Mouse (Mus musculus): ENCODE measurements around the gene Pdk2. TPM values are rescaled to one million over a fixed set of nuclear protein-coding genes. Genes with fewer than 3 reads are reported as not detected.

The Pdk2 gene
- polyA plus RNA-seq, 1 experiment from 2014 or later, result 20.2 TPM

DNA sequence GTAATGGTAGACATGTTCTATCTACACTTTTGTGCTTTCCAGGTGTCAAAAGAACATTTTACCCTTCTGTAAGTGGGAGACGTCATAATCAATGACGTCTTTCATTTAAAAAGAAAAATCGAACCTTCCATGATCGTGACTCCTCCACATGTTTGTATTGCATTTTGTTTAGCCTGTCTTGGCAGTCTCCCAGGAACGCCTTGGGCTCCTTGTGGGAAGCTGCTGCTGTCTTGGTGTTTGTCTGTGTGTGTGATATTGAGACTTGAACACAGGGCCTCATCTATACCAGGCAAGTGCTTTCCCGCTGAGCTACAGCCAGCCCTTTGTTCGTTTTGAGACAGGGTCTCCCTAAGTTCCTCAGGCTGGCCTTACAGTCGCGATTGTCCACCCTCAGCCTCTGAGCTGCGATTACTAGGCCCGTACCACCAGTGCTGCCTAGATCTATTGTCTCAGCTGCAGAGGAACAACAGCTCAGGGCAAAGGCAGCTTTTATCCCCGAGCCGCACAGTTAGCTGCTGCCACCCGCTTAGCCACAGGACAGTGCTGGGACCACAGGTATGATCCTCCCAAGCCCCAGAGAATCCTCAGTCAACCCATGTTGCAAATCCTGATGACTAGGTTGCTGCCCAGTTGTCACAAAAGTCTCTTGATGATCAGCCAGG lies 2.9 kb downstream of the Pdk2 start:
- WGBS, result 64% methylated on average over 14 of the region's 14 CpGs
- Histone ChIP-seq H3K27me3 (no peaks in the 10 kb centered on the region), H3K4me1 (peaks cover 21% of the 10 kb centered on the region), H3K9ac (no peak overlapping the region), H3K9me3 (replicated peaks) (no peaks in the 10 kb centered on the region), H3K4me3 (no peak overlapping the region), H3K4me2 (no peak overlapping the region), H3K36me3 (ENCODE audit: poor library complexity, severe bottlenecking) (0 out of 2 replicates have a peak, but pooled peaks cover 13% of the 10 kb centered on the region), H3K27ac (no peak overlapping the region)
- ATAC-seq, result no peak

DNA sequence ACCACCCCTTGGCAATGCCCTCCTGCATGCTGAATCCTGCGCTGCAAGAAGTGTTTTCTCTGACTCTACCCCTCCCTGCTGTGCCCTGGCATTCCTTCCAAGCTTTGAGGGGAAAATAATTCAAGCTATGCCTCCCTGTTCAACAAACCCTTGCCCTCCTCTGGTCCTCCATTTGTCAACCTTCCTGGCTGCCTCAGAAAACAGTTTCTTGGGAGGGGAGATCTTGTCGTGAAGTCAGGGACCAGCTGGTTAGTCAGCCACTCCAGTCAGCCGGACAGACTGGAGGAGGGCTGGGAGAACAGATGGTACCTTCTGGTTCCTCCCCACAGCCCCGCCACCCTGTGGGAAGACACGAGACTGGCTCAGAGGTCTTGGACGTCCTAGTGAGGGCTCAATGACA lies 3.8 kb downstream of the Pdk2 start:
- H3K27ac ChIP-seq, result peak overlapping the region; percentile 40; the same call in 1 of the 2 replicates
- H3K4me3 ChIP-seq, result no peak overlapping the region
- H3K36me3 ChIP-seq (ENCODE audit: poor library complexity, severe bottlenecking), result 0 out of 2 replicates have a peak, but pooled peaks cover 13% of the 10 kb centered on the region
- H3K4me2 ChIP-seq, result no peak overlapping the region
- no peaks in the 10 kb centered on the region for H3K9me3 ChIP-seq (replicated peaks)
- no peaks in the 10 kb centered on the region for H3K27me3 ChIP-seq
- no peak overlapping the region for H3K9ac ChIP-seq
- WGBS, result 45% methylated on average over 6 of the region's 6 CpGs
- no peak for ATAC-seq
- H3K4me1 ChIP-seq, result peaks cover 21% of the 10 kb centered on the region

DNA sequence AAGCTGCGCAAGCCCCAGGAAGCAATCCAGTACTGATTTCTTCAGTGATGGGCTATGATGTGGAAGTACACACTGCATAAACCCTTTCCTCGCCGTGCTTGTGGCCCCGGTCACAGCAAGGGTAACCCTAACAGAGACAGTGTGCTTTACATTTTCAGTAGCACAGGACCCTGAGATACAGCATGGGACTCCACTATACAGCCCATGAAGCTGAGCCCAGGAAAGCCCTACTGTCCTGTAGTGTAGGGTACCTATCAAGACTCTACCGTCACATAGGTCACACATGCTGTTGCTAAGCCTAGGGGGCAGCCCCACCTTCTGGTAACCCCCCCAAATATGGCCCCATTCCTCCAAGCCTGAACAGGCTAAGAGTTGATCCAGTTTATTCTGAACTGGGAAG lies 4.6 kb downstream of the Pdk2 start:
- Histone ChIP-seq H3K9me3 (replicated peaks) (no peaks in the 10 kb centered on the region), H3K36me3 (ENCODE audit: poor library complexity, severe bottlenecking) (0 out of 2 replicates have a peak, but pooled peaks cover 13% of the 10 kb centered on the region), H3K27me3 (no peaks in the 10 kb centered on the region), H3K4me3 (no peak overlapping the region), H3K4me2 (no peak overlapping the region), H3K9ac (0 out of 2 replicates have a peak overlapping the region, but pooled peaks have one; percentile 5), H3K27ac (no peak overlapping the region), H3K4me1 (peaks cover 15% of the 10 kb centered on the region)
- no peak for ATAC-seq
- WGBS, result 90% methylated on average over 5 of the region's 5 CpGs

DNA sequence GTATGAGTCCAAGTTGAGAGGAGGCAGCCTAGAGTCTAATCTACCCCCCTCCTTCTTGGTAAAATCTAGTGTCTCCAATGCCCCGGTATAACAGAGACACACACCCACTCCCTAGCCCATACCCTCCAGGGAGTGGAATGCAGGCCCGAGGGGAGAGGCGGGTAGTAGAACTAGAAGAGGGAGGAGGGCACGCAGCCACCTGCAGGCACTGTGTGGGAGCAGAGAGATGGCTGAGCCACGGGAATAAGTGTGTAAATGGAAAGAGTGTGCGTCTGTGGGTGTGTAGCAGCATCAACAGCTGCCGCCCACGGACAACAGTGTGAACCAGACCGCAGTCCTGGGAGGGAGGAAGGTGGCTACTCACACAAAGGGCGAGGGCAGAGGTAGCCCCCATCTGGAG lies 6.3 kb downstream of the Pdk2 start:
- Histone ChIP-seq H3K27me3 (no peaks in the 10 kb centered on the region), H3K36me3 (ENCODE audit: poor library complexity, severe bottlenecking) (0 out of 2 replicates have a peak, but pooled peaks cover 13% of the 10 kb centered on the region), H3K27ac (no peak overlapping the region), H3K4me1 (peaks cover 5% of the 10 kb centered on the region), H3K4me3 (no peak overlapping the region), H3K4me2 (no peak overlapping the region), H3K9me3 (replicated peaks) (no peaks in the 10 kb centered on the region), H3K9ac (no peak overlapping the region)
- ATAC-seq, result no peak
- 62% methylated on average over 10 of the region's 10 CpGs for WGBS

DNA sequence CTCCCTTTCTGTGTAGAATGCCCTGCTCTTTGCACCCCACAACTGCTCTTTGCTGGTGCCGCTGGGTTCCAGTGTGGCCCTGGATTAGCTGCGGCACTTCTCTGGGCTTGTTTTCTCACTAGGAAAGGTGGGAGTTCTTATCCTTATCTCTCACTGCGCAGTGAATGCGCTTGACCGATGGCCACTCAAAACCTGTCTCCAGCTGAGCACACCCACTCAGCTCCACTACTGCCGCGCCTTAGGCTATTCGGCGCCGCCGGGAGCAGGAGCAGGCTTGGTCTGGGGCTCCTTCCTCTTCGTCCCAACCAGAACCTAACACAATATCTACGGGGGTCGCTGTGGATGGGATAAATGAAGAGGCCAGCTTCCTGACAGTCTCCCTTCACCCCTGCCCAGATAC lies 7.5 kb downstream of the Pdk2 start:
- H3K9ac ChIP-seq, result no peak overlapping the region
- 0 out of 2 replicates have a peak, but pooled peaks cover 14% of the 10 kb centered on the region for H3K36me3 ChIP-seq (ENCODE audit: poor library complexity, severe bottlenecking)
- no peak overlapping the region for H3K4me3 ChIP-seq
- no peak overlapping the region for H3K27ac ChIP-seq
- H3K27me3 ChIP-seq, result no peaks in the 10 kb centered on the region
- ATAC-seq, result no peak
- WGBS, result 83% methylated on average over 14 of the region's 14 CpGs
- H3K4me1 ChIP-seq, result peaks cover 5% of the 10 kb centered on the region
- H3K4me2 ChIP-seq, result no peak overlapping the region
- no peaks in the 10 kb centered on the region for H3K9me3 ChIP-seq (replicated peaks)

DNA sequence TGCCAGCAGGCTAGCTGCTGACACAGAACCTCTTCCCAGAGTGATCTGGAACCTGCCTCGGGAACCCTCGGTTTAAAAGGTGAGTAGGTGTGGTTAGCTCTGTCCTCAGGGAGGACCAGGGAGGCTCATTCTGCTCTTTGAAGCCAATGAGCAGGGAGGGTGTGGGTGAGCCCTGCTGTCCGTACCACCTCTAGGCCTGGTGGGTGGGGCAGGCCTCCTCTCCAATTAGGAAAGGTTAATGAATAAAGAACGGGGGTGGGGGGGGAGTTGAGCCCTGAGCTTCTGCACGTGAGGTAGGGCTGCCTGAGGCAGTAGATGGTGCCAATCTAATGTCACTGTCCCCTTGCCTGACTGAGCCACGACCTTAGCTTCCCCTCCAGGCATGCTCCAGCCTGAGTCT lies 8.2 kb downstream of the Pdk2 start:
- ATAC-seq, result no peak
- Histone ChIP-seq H3K4me1 (peaks cover 12% of the 10 kb centered on the region), H3K4me2 (no peak overlapping the region), H3K27ac (no peak overlapping the region), H3K9ac (no peak overlapping the region), H3K27me3 (no peaks in the 10 kb centered on the region), H3K4me3 (no peak overlapping the region), H3K9me3 (replicated peaks) (no peaks in the 10 kb centered on the region), H3K36me3 (ENCODE audit: poor library complexity, severe bottlenecking) (0 out of 2 replicates have a peak, but pooled peaks cover 14% of the 10 kb centered on the region)
- 30% methylated on average over 6 of the region's 6 CpGs for WGBS

DNA sequence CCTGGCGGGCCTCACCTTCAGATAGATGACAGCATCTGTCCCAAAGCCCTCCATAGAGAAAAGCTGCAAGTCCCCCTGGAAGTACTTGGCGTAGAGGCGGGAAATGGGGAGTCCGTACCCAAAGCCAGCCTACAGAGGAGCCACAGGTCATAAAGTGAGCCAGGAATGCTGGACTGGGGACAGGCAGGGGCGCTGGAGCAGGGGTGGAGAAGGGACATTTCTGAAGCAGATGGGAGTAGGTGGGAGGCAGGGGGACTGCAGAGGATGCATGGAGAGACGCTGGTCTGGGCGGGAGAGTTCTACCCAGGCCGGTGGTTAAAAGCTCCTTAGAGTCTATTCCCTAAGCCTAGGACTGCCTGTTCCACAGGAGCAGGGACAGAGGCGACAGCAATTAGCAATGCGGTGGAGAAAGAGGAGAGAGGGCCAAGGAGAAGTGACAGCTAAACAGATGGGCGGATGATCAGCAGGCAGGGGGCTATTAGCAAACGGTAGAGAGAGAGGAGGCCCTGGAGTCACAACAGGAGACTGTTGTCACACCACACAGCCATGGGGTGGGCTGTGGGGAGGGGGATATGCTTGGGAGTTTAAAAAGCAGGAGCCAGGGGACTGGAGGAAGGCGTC lies 13.2 kb downstream of the Pdk2 start:
- no peak overlapping the region for H3K4me3 ChIP-seq
- 35% methylated on average over 13 of the region's 13 CpGs for WGBS
- 0 out of 2 replicates have a peak, but pooled peaks have one; percentile 31 for ATAC-seq
- H3K9me3 ChIP-seq (replicated peaks), result no peaks in the 10 kb centered on the region
- H3K4me2 ChIP-seq, result no peak overlapping the region
- H3K36me3 ChIP-seq (ENCODE audit: poor library complexity, severe bottlenecking), result peaks cover 38% of the 10 kb centered on the region
- no peaks in the 10 kb centered on the region for H3K27me3 ChIP-seq
- H3K27ac ChIP-seq, result peak overlapping the region; percentile 41
- peaks cover 24% of the 10 kb centered on the region for H3K4me1 ChIP-seq
- H3K9ac ChIP-seq, result peak overlapping the region; percentile 26; the same call in 1 of the 2 replicates

DNA sequence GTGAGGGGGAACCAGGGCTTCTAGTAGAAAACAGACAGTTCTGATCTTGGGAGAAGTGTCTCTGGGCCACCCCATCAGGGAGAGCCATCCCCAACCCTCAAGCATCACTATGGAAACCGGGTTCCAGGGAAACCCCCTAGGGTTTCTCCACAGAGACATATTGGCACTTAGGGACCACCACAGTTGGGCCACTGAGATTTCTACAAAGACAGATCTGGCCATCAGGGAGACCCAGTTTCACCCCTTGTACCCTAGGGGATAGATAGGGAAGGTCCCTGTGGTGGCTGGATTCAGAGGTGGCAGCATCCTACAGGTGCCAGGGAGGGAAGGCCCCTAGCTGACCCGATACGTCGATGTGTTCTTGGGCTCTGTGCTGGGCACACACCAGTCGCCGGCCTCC lies 14.3 kb downstream of the Pdk2 start:
- H3K4me3 ChIP-seq, result no peak overlapping the region
- H3K27me3 ChIP-seq, result no peaks in the 10 kb centered on the region
- no peak for ATAC-seq
- no peak overlapping the region for H3K9ac ChIP-seq
- H3K36me3 ChIP-seq (ENCODE audit: poor library complexity, severe bottlenecking), result peaks cover 49% of the 10 kb centered on the region
- H3K9me3 ChIP-seq (replicated peaks), result no peaks in the 10 kb centered on the region
- H3K4me1 ChIP-seq, result peaks cover 24% of the 10 kb centered on the region
- no peak overlapping the region for H3K27ac ChIP-seq
- H3K4me2 ChIP-seq, result no peak overlapping the region
- WGBS, result 88% methylated on average over 6 of the region's 6 CpGs

DNA sequence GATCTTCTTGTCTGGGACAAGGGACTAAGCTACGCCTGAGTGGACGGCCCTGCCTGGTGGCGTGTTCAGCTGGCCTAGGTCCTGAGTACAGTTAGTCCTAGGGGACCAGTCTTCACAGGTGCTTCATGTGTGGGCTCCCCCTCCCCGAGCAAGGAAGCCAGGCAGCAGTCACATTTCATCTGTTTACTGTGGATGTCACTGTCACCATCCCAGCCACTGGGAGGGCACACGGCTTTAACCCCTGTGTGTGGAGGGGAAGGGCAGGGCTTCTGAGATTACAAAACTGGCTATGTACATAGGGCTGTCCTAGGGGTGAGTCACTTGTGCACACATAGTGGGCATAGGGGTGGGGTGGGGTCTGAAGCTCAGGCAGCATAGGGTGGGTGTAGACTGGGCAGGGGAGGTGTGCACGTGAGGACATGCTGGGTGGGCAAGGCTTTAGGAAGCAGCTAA lies 15.0 kb downstream of the Pdk2 start:
- WGBS, result 73% methylated on average over 6 of the region's 6 CpGs
- Histone ChIP-seq H3K4me3 (no peak overlapping the region), H3K9me3 (replicated peaks) (no peaks in the 10 kb centered on the region), H3K27me3 (no peaks in the 10 kb centered on the region), H3K4me2 (no peak overlapping the region), H3K36me3 (ENCODE audit: poor library complexity, severe bottlenecking) (peaks cover 56% of the 10 kb centered on the region), H3K4me1 (peaks cover 24% of the 10 kb centered on the region), H3K9ac (no peak overlapping the region), H3K27ac (0 out of 2 replicates have a peak overlapping the region, but pooled peaks have one; percentile 14)
- ATAC-seq, result no peak

DNA sequence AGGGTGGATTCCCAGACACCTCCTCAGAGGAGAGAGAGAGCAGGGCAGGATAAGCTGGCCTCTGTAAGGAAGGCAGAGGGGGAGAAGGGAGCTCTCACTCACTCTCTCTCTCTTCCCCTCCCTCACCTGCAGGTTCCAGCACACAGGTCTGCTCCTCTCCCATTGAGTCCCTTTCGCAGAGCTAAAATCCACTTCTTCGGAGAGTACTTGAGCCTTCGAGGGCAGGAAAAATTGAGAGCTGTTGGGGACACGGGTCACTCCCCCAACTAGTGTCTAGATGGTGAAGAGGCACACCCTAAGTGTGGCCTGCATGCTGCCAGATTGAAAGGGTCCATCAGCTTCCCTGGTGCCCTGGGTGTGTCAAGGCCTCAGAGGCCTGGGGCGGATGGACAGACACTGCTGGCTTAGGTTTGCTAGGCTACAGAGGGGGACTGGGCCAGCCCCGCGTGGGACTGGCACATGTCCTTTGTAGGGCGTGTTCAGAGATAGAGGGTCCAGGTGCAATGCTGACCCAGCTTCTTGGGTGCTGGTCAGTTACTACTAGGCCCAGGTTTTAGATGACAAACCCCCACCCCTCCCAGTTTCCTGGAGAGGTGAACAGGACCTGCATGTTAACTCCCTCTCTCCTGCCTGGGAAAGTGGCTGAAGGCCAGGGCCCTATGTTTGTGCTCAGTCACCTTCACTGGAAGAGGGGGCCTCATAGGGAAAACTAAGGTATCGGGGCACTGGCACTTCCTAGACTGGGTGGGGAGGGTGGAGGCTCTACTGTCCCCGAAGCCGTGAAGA lies 15.7 kb downstream of the Pdk2 start:
- H3K9ac ChIP-seq, result no peak overlapping the region
- ATAC-seq, result no peak
- no peak overlapping the region for H3K4me3 ChIP-seq
- H3K4me2 ChIP-seq, result no peak overlapping the region
- H3K27ac ChIP-seq, result peak overlapping the region; percentile 62; the same call in 1 of the 2 replicates
- peaks cover 63% of the 10 kb centered on the region for H3K36me3 ChIP-seq (ENCODE audit: poor library complexity, severe bottlenecking)
- H3K27me3 ChIP-seq, result no peaks in the 10 kb centered on the region
- WGBS, result 92% methylated on average over 11 of the region's 11 CpGs
- H3K4me1 ChIP-seq, result peaks cover 24% of the 10 kb centered on the region
- no peaks in the 10 kb centered on the region for H3K9me3 ChIP-seq (replicated peaks)

DNA sequence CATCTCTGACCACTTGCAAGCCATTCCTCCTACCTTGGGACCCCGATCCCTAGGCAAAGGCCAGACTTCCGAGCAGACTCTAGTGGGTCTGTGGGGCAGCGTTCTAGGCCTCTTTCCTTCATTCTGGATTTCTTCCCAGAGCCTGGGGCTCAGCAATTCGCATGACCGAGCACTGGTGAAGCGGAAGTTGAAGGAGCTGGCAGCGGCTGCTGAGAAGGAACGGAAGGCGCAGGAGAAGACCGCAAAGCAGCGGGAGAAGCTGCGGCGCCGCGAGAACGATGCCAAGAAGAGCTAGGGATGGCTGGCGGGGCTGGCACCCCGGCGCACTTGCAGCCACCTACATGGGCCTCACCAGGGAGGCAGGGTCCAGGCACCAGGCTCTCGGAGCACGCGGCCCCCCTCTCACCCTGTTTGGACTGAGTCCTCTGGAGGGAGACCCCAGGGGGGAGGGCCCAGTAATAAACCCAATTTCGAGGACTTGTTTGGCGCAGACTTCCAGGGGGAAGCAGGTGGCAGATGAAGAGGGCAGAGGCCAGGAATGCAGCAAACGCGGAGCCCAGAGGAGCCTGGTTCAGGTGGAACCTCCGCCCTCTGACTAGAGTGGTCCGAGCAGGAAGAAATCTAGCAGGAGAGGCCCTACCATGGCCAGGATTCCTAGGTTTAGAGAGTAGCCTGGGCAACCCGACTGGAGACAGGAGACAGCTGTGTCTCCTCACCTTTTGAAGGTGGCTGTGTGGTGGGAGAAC lies 16.5 kb downstream of the Pdk2 start:
- Histone ChIP-seq H3K9ac (no peak overlapping the region), H3K27ac (peak overlapping the region; percentile 62)

More for the DNA sequence above, 16.5 kb downstream of the Pdk2 start:
- Histone ChIP-seq H3K4me3 (no peak overlapping the region), H3K9me3 (replicated peaks) (no peaks in the 10 kb centered on the region), H3K36me3 (ENCODE audit: poor library complexity, severe bottlenecking) (peaks cover 71% of the 10 kb centered on the region), H3K27me3 (no peaks in the 10 kb centered on the region), H3K4me2 (no peak overlapping the region), H3K4me1 (peaks cover 24% of the 10 kb centered on the region)
- ATAC-seq, result peak; percentile 11; the same call in 1 of the 2 replicates
- WGBS, result 50% methylated on average over 29 of the region's 29 CpGs
